Mouse (Mus musculus) heart, embryonic 14.5 days (tissue): ENCODE measurements at regions not wholly inside any gene's neighbourhood (a gene's known extent, or its start where the extent isn't known, plus 50 kb on each side); places are given as distances from the start of the nearest gene placed in this dataset.

ENCODE experiments used
- ATAC-seq: fragments of 200-750 bp; cut with Nextera tagmentation; 2 replicates; pipeline ENCODE4 v1.8.0; 2017; ENCODE audit warnings: low read depth, moderate TSS enrichment; ENCODE audit not compliant: insufficient number of reproducible peaks, insufficient read depth, low FRiP score
- H3K27ac ChIP-seq, 2 experiments: fragments of 200-500 bp in 1 of 2; fragments of 300-500 bp in 1 of 2; sonication (generic) in 1 of 2; replicated peaks in 1 of 2; 2 replicates each; pipeline ENCODE4 v1.5.1; 2012 to 2014; ENCODE audit warnings: low read depth in 2 of 2, low read length in 2 of 2, control low read depth in 1 of 2, mild to moderate bottlenecking in 1 of 2, mixed read lengths in 1 of 2; ENCODE audit not compliant: control insufficient read depth in 1 of 2, insufficient read depth in 1 of 2
- H3K27me3 ChIP-seq: fragments of 300-500 bp; sonication (generic); 2 replicates; pipeline ENCODE4 v1.6.1; 2014; ENCODE audit warnings: mild to moderate bottlenecking, low read length, control low read depth; ENCODE audit not compliant: control insufficient read depth, insufficient read depth
- H3K36me3 ChIP-seq: fragments of 300-500 bp; sonication (generic); 2 replicates; pipeline ENCODE4 v1.6.1; 2014; ENCODE audit warnings: mild to moderate bottlenecking, control low read depth, low read length, mixed read lengths; ENCODE audit not compliant: control insufficient read depth, insufficient read depth
- H3K4me1 ChIP-seq, 2 experiments: fragments of 200-500 bp in 1 of 2; fragments of 300-500 bp in 1 of 2; sonication (generic) in 1 of 2; 2 replicates each; pipeline ENCODE4 v1.6.1; 2012 to 2014; ENCODE audit warnings: low read length in 2 of 2, control low read depth in 1 of 2, mixed read lengths in 1 of 2; ENCODE audit not compliant: control insufficient read depth in 2 of 2, insufficient read depth in 2 of 2
- H3K4me2 ChIP-seq: fragments of 300-500 bp; sonication (generic); 2 replicates; pipeline ENCODE4 v1.6.1; 2014; ENCODE audit warnings: mild to moderate bottlenecking, low read length
- H3K4me3 ChIP-seq, 2 experiments: fragments of 200-500 bp in 1 of 2; fragments of 300-500 bp in 1 of 2; sonication (generic) in 1 of 2; 2 replicates each; pipeline ENCODE4 v1.5.1; 2012 to 2014; ENCODE audit warnings: low read length in 2 of 2, mild to moderate bottlenecking in 2 of 2, control low read depth in 1 of 2, low read depth in 1 of 2, moderate library complexity in 1 of 2; ENCODE audit not compliant: control insufficient read depth in 1 of 2, insufficient read depth in 1 of 2
- H3K9ac ChIP-seq: fragments of 300-500 bp; sonication (generic); 2 replicates; pipeline ENCODE4 v1.6.1; 2014; ENCODE audit warnings: mild to moderate bottlenecking, low read length
- H3K9me3 ChIP-seq: fragments of 300-500 bp; sonication (generic); 2 replicates; pipeline ENCODE4 v1.6.1; 2016; ENCODE audit warnings: low read length, control low read depth; ENCODE audit not compliant: control insufficient read depth
- WGBS: fragments of 180-500 bp; shearing (Covaris S2); extraction: QIAGEN DNeasy Blood & Tissue Kit; methylation state at CpG from one replicate; pipeline ENCODE4 v1.1.7; 2014; 5-methylcytosine and 5-hydroxymethylcytosine counted together

GRCm38 (mm10) chr8:88010566-88010965 is 51.2 kb upstream of the Zfp423 start:
- H3K36me3 ChIP-seq: no peaks in the 10 kb centered on the region
- 21% methylated on average over 3 of the region's 3 CpGs for WGBS
- ATAC-seq: peak; percentile 48; the same call in 1 of the 2 replicates
- no peak overlapping the region for H3K4me2 ChIP-seq
- peaks cover 5 to 10% of the 10 kb centered on the region in 2 experiments; a peak in 3 of 4 replicates for H3K4me1 ChIP-seq
- peak overlapping the region; percentile 55 to 62 for H3K27ac ChIP-seq
- H3K4me3 ChIP-seq: no peak overlapping the region
- no peaks in the 10 kb centered on the region for H3K27me3 ChIP-seq
- H3K9me3 ChIP-seq: no peaks in the 10 kb centered on the region
- H3K9ac ChIP-seq: no peak overlapping the region

GRCm38 (mm10) chr8:88009878-88010277 is 50.5 kb upstream of the Zfp423 start:
- Histone ChIP-seq H3K36me3 (no peaks in the 10 kb centered on the region), H3K27ac (peak overlapping the region; percentile 55 to 62), H3K4me1 (peaks cover 5 to 10% of the 10 kb centered on the region in 2 experiments; a peak in 3 of 4 replicates), H3K9ac (no peak overlapping the region), H3K9me3 (no peaks in the 10 kb centered on the region), H3K27me3 (no peaks in the 10 kb centered on the region), H3K4me2 (no peak overlapping the region), H3K4me3 (no peak overlapping the region)
- WGBS: 45% methylated on average over 3 of the region's 3 CpGs
- ATAC-seq: peak; percentile 36; the same call in 1 of the 2 replicates
